Mouse (Mus musculus) MEL (cell line): ENCODE measurements around the gene Taok1.

ENCODE experiments used
- CHD2 ChIP-seq: IDR thresholded peaks from 2 replicates; pipeline ENCODE4 v1.6.1; 2011; ENCODE audit warnings: low read length, improper control_type of control experiment
- CTCF ChIP-seq, 3 experiments: IDR thresholded peaks in 2 of 3; conservative IDR thresholded peaks in 1 of 3; 2 replicates each; pipeline ENCODE4 v1.5.1; 2011 to 2012; ENCODE audit warnings: low read length in 3 of 3, low read depth in 2 of 3, mild to moderate bottlenecking in 2 of 3, improper control_type of control experiment in 1 of 3, inconsistent platforms in 1 of 3, mixed read lengths in 1 of 3, moderate library complexity in 1 of 3; ENCODE audit not compliant: control insufficient read depth in 1 of 3, insufficient read depth in 1 of 3, poor library complexity in 1 of 3, severe bottlenecking in 1 of 3
- EP300 ChIP-seq, 2 experiments: IDR thresholded peaks; 2 replicates each; pipeline ENCODE4 v1.6.1; 2011; ENCODE audit warnings: improper control_type of control experiment in 2 of 2, low read length in 2 of 2, low read depth in 1 of 2, mild to moderate bottlenecking in 1 of 2
- GATA1 ChIP-seq: IDR thresholded peaks from 2 replicates; pipeline ENCODE4 v1.6.1; 2011; ENCODE audit warnings: low read depth, low read length, improper control_type of control experiment
- NELFE ChIP-seq: IDR thresholded peaks from 2 replicates; pipeline ENCODE4 v1.6.1; 2011; ENCODE audit warnings: low read depth, low read length, improper control_type of control experiment
- POLR2A ChIP-seq, 2 experiments: IDR thresholded peaks; 2 replicates each; pipeline ENCODE4 v1.6.1; 2011 to 2012; ENCODE audit warnings: low read length in 2 of 2, mild to moderate bottlenecking in 2 of 2, control low read depth in 1 of 2, improper control_type of control experiment in 1 of 2, low read depth in 1 of 2, moderate library complexity in 1 of 2; ENCODE audit not compliant: control insufficient read depth in 1 of 2, insufficient read depth in 1 of 2, poor library complexity in 1 of 2
- RAD21 ChIP-seq: IDR thresholded peaks from 2 replicates; pipeline ENCODE4 v1.6.1; 2011; ENCODE audit warnings: mild to moderate bottlenecking, low read depth, low read length, improper control_type of control experiment
- RCOR1 ChIP-seq: IDR thresholded peaks from 2 replicates; pipeline ENCODE4 v1.6.1; 2012; ENCODE audit warnings: low read depth, mild to moderate bottlenecking, inconsistent platforms, low read length, improper control_type of control experiment
- SMC3 ChIP-seq: IDR thresholded peaks from 2 replicates; pipeline ENCODE4 v1.6.1; 2011; ENCODE audit warnings: low read depth, low read length, improper control_type of control experiment

DNA sequence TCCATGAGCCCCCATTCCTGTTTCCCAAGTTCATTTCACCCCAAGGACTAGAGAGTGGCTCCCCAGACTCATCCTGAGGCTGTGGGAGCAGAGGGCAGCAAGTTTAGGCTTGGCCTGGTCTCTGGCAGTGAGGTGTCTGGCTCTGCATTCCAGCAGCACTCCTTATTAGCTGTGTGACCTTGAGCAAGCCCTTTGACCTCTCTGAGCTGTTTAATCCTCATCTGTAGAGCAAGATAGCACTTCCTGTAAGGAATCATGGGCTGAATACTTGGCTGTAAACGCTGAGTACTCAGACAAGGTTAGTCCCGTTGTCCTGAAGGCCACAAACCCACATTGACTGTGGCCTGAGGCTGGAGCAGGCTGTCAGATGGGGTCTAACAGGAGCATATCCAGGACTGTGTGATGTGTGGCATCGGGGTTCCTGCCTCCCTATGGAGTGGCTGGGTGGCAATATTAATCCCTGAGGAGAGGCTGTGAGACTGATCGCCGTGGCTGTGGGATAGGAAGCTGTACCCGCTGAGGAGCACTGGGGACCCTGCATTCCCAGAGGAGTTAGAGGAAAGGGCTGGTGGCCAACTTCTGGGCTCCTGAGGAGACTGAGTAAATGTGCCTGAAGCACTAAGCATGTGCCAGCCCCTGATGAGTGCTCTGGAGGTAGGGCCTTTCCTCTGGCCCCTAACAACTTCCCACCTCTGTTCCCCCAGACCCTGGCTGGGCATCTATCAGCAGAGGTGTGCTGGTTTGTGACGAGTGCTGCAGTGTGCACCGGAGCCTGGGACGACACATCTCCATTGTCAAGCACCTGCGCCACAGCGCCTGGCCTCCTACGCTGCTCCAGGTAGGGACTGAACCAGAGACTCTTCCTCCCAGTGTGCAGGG lies 109.1 kb downstream of the Taok1 start:
- TF ChIP-seq POLR2A (IDR thresholded peaks at IDR 0.05; ENCODE audit: control insufficient read depth in 1 of 2, insufficient read depth in 1 of 2, low read depth in 1 of 2, low read length in 2 of 2, poor library complexity in 1 of 2) (no peak), CTCF (IDR thresholded peaks at IDR 0.05 in 2 of 3, conservative IDR thresholded peaks at IDR 0.05 in 1 of 3; ENCODE audit: control insufficient read depth in 1 of 3, insufficient read depth in 1 of 3, low read depth in 2 of 3, low read length in 3 of 3, poor library complexity in 1 of 3, severe bottlenecking in 1 of 3) (no peak), CHD2 (no peak), SMC3 (no peak), RAD21 (no peak), GATA1 (no peak), RCOR1 (no peak), NELFE (no peak), EP300 (IDR thresholded peaks at IDR 0.05; ENCODE audit: low read depth in 1 of 2, low read length in 2 of 2) (no peak)
